Mouse (Mus musculus): Measurements from ENCODE around the gene Zic5.

DNA sequence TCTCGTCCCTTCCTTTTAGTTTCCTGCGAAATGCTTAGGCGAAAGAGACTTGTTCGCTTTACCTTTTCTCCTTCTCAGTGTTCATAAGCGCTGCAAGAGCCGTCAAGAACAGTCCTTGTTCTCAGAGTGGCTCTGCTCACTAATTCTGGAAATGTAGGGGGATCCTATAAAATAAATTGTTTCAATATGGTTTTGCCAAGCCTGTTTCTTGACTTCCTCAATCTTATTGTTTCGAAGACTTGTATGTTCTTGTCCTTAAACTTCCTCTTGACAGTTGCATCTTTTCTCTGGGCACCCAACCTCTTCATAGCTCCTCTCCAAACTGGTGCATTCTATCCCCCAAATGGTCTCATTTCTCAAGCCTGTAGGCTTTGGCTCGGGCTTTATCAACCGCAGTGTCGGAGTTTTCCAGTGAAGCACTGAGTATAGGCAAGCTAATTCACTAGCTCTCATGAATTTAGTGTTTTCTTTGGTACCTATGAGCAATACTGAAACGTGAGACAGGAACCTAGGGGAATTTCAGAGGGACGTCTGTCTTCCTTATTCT is 20.2 kb upstream of the Zic5 start:
- TF ChIP-seq CTCF (IDR thresholded peaks at IDR 0.05; ENCODE audit: control insufficient read depth, insufficient read depth, insufficient replicate concordance, low read depth, low read length) (no peak), POLR2A (IDR thresholded peaks at IDR 0.05; ENCODE audit: control insufficient read depth, low read depth, low read length) (no peak)
